Mouse (Mus musculus) liver, postnatal 0 days (tissue): Measurements from ENCODE around the gene Foxk1. TPM values are rescaled to one million over a fixed set of nuclear protein-coding genes. Genes with fewer than 3 reads are reported as not detected.

Source experiments
- ATAC-seq: fragments of 200-750 bp; cut with Nextera tagmentation; 2 replicates; pipeline ENCODE4 v1.8.0; 2017; ENCODE audit warnings: mild to moderate bottlenecking, moderate library complexity
- DNase-seq: peaks from one replicate; pipeline ENCODE4 v3.0.0-alpha.2; 2016
- H3K27ac ChIP-seq: fragments of 300-500 bp; sonication (generic); 2 replicates; pipeline ENCODE4 v1.5.1; 2014; ENCODE audit warnings: antibody characterized with exemption, moderate library complexity, mild to moderate bottlenecking, low read depth
- H3K27me3 ChIP-seq: fragments of 300-500 bp; sonication (generic); 2 replicates; pipeline ENCODE4 v1.6.1; 2014; ENCODE audit warnings: low read length, control low read depth, mixed read lengths; ENCODE audit not compliant: insufficient read depth
- H3K36me3 ChIP-seq: fragments of 300-500 bp; sonication (generic); replicated peaks from 2 replicates; pipeline ENCODE4 v1.6.1; 2014; ENCODE audit warnings: mild to moderate bottlenecking, control low read depth, low read length, moderate library complexity, mixed read lengths; ENCODE audit not compliant: insufficient read depth
- H3K4me1 ChIP-seq: fragments of 300-500 bp; sonication (generic); 2 replicates; pipeline ENCODE4 v1.6.1; 2014; ENCODE audit warnings: antibody characterized with exemption, mild to moderate bottlenecking, control low read depth; ENCODE audit not compliant: insufficient read depth
- H3K4me2 ChIP-seq: fragments of 300-500 bp; sonication (generic); 2 replicates; pipeline ENCODE4 v1.6.1; 2014; ENCODE audit warnings: low read depth, mild to moderate bottlenecking, low read length, moderate library complexity, mixed read lengths
- H3K4me3 ChIP-seq: fragments of 300-500 bp; sonication (generic); 2 replicates; pipeline ENCODE4 v1.5.1; 2014; ENCODE audit warnings: low read depth, low read length
- H3K9ac ChIP-seq: fragments of 300-500 bp; sonication (generic); replicated peaks from 2 replicates; pipeline ENCODE4 v1.6.1; 2014; ENCODE audit warnings: mild to moderate bottlenecking, moderate library complexity
- H3K9me3 ChIP-seq: fragments of 300-500 bp; sonication (generic); 2 replicates; pipeline ENCODE4 v1.6.1; 2016; ENCODE audit warnings: mild to moderate bottlenecking, control low read depth, low read length, mixed read lengths
- CTCF ChIP-seq: sonication (generic); IDR thresholded peaks from 2 replicates; pipeline ENCODE4 v1.5.1; 2016; ENCODE audit warnings: antibody characterized with exemption, low read depth
- EP300 ChIP-seq: IDR thresholded peaks from 2 replicates; pipeline ENCODE4 v1.6.1; 2016; ENCODE audit warnings: antibody characterized with exemption, low read depth, mild to moderate bottlenecking
- WGBS: fragments of 180-500 bp; shearing (Covaris S2); extraction: QIAGEN DNeasy Blood & Tissue Kit; methylation state at CpG from one replicate; pipeline ENCODE4 v1.1.7; 2014; ENCODE audit not compliant: insufficient replicate concordance; 5-methylcytosine and 5-hydroxymethylcytosine counted together
- polyA plus RNA-seq: library from polyadenylated mRNA; unstranded; fragments of >200 nt; fragmentation: Nextera tagmentation; extraction: Ambion mirVana; gene quantifications from 2 replicates; pipeline ENCODE4 v1.2.1, GENCODE M21; 2015

Foxk1 gene
- polyA plus RNA-seq, 1 experiment from 2014 or later: 1.7 TPM

DNA sequence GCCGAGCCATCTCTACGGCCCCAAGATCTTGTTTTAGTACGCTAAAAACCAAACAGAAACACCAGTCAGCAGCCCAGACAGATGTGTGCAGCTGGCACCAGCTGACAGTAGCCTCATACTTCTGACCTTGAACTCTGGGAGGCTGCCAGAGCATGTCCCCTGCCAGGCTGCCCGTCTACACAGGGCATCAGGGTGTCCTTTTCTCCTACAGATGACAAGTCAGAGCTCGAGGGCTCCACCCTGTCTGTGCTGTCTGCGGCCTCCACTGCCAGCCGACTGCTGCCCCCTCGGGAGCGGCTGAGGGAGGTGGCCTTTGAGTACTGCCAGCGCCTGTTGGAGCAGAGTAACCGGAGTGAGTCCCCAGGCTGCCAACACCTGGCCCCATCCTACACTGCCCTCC, 68.5 kb downstream of the Foxk1 start:
- TF ChIP-seq CTCF (no peak), EP300 (no peak)
- ATAC-seq (no peak), DNase-seq (no peak)
- Histone ChIP-seq H3K36me3 (peaks cover 26% of the 10 kb centered on the region), H3K9me3 (no peaks in the 10 kb centered on the region), H3K4me2 (no peak overlapping the region), H3K4me3 (no peak overlapping the region), H3K9ac (no peak overlapping the region), H3K27me3 (no peaks in the 10 kb centered on the region), H3K27ac (no peak overlapping the region), H3K4me1 (peaks cover 5% of the 10 kb centered on the region)
- WGBS: 90% methylated on average over 11 of the region's 11 CpGs

DNA sequence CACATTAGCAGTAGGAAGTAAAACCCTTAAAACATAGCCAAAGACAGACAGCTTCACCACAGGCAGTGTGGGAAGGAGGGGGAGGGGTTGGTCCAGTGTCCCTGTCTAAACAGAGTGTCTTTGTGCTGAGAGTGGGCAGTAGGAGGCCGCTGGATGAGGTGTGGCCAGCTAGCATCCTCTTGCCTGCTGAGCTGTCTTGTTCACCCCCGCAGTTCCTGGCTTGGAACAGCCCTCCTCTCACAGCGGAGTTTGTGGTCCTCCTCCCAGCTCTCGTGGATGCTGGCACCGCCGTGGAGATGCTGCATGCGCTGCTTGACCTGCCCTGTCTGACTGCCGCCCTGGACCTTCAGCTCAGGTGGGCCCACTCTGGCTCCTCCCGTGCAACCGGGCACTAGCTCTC, 72.4 kb downstream of the Foxk1 start:
- no peak for ATAC-seq
- H3K4me2 ChIP-seq: no peak overlapping the region
- H3K27me3 ChIP-seq: no peaks in the 10 kb centered on the region
- H3K4me1 ChIP-seq: no peaks in the 10 kb centered on the region
- DNase-seq: no peak
- peaks cover 22% of the 10 kb centered on the region for H3K36me3 ChIP-seq
- H3K9me3 ChIP-seq: no peaks in the 10 kb centered on the region
- no peak overlapping the region for H3K9ac ChIP-seq
- H3K27ac ChIP-seq: no peak overlapping the region
- TF ChIP-seq CTCF (no peak), EP300 (no peak)
- H3K4me3 ChIP-seq: no peak overlapping the region
- 86% methylated on average over 10 of the region's 10 CpGs for WGBS

DNA sequence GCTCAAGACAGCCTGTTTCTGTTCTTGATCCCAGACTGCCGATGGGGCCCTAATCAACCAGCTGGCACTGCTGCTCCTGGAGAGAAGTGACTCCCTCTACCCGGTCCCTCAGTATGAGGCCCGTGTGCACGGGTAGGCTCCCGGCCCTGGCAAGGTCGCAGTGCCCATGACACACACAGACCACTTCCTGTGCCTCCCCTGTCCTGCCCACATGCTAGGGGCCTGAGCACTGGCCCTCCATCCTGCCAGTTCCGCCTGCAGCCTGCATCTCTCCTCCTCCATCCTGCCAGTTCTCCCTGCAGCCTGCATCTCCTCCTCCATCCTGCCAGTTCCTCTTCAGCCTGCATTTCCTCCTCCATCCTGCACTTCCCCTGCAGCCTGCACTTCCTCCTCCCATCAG, 74.4 kb downstream of the Foxk1 start:
- Histone ChIP-seq H3K4me1 (no peaks in the 10 kb centered on the region), H3K4me3 (no peak overlapping the region), H3K9me3 (no peaks in the 10 kb centered on the region), H3K27ac (no peak overlapping the region), H3K36me3 (peaks cover 10% of the 10 kb centered on the region), H3K9ac (no peak overlapping the region), H3K27me3 (no peaks in the 10 kb centered on the region), H3K4me2 (no peak overlapping the region)
- ATAC-seq (no peak), DNase-seq (no peak)
- 55% methylated on average over 4 of the region's 7 CpGs for WGBS
- TF ChIP-seq EP300 (no peak), CTCF (no peak)

DNA sequence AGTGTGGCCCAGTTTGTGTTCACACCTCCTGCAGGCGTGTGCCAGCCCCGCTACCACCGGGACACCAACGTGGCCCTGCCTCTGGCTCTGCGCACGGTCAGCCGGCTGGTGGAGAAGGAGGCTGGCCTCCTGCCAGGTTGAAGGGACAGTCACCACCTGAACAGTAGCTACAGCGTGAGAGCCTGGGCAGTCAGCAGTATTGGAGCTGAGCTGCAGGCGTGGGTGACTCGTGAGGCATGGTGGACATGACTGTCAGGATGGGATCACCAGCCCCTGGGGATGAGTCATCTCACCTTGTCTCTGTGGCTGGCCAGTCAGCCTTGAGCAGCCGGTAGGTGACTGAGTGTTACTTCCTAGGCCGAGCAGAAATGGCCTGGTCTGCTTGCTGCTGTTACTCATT, 76.0 kb downstream of the Foxk1 start:
- no peak overlapping the region for H3K27ac ChIP-seq
- no peaks in the 10 kb centered on the region for H3K4me1 ChIP-seq
- 77% methylated on average over 12 of the region's 12 CpGs for WGBS
- no peak for DNase-seq
- no peak for TF ChIP-seq CTCF
- TF ChIP-seq EP300: no peak
- H3K4me3 ChIP-seq: no peak overlapping the region
- no peaks in the 10 kb centered on the region for H3K9me3 ChIP-seq
- H3K36me3 ChIP-seq: peaks cover 7% of the 10 kb centered on the region
- no peak for ATAC-seq
- H3K27me3 ChIP-seq: no peaks in the 10 kb centered on the region
- H3K9ac ChIP-seq: no peak overlapping the region
- no peak overlapping the region for H3K4me2 ChIP-seq

DNA sequence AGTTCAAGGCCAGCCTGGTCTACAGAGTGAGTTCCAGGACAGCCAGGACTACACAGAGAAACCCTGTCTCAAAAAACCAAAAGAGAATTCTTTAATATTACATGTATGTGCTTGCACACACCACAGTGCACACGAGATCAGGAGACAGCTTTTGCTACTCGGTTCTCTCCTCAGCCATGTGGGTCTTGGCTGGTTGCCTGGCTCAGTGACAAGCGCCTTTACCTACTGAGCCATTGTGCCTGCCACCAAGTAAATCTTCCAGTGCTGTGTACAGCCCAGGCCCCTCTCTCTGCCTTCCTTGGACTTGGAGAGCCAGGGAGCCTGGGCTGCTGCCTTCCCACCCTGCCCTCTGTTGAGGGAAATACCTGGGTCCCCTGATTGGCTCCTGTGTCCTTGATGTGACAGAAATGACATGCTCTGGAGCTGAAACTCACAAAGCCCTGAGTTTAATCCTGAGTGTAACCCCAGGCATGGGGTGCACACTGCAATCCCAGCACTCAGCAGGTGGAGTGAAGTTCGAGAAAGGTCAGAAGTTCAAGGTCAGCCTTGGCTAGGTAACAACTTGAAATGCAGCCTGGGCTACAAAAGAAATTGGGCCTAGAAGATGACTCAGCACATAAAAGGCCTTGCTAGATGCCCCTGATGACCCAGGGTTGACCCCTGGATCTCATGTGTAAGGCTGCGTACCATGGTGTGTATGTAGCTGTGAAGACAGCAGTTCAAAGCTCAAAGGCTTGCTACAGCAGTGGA, 76.7 kb downstream of the Foxk1 start:
- no peak overlapping the region for H3K4me2 ChIP-seq
- WGBS: 78% methylated on average over 5 of the region's 5 CpGs
- ATAC-seq (no peak), DNase-seq (no peak)
- no peak overlapping the region for H3K9ac ChIP-seq
- H3K4me3 ChIP-seq: no peak overlapping the region
- H3K36me3 ChIP-seq: peaks cover 6% of the 10 kb centered on the region
- TF ChIP-seq EP300: no peak
- TF ChIP-seq CTCF: no peak
- H3K9me3 ChIP-seq: no peaks in the 10 kb centered on the region
- H3K4me1 ChIP-seq: no peaks in the 10 kb centered on the region
- no peaks in the 10 kb centered on the region for H3K27me3 ChIP-seq
- no peak overlapping the region for H3K27ac ChIP-seq

DNA sequence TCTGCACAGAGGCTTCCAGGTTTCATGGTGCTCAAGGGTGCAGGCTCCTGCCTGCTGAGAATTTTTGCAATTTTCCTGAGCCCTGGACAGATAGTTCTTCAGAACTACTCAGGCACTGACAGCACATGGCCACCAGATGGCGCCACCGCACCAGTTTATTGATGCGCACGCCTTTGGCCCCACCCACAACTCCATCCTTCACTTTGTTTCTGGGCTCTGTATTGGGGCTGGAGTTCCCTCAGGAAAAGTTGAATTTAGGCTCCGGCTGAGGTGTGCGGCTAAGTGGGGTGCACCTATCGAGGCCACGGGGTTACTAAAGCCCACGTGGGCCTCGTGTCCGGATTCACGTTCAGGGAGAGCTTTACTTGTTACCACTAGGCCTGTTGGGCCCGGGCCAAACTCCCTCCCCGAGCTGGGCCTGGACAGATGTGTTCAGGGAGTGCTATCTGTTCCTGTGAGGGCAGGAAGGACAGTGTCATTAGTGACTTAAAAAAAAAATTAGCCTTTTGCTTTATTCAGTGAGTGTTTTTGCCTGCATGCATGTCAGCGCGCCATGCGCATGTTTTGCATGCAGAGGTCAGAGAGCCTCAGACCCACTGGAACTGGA, 77.6 kb downstream of the Foxk1 start:
- Histone ChIP-seq H3K27me3 (no peaks in the 10 kb centered on the region), H3K4me1 (no peaks in the 10 kb centered on the region), H3K4me3 (no peak overlapping the region), H3K36me3 (peaks cover 6% of the 10 kb centered on the region), H3K9ac (no peak overlapping the region), H3K27ac (no peak overlapping the region), H3K9me3 (no peaks in the 10 kb centered on the region), H3K4me2 (peak overlapping the region; percentile 31)
- WGBS: 37% methylated on average over 17 of the region's 17 CpGs
- peak; percentile 85 for DNase-seq
- TF ChIP-seq EP300: no peak
- peak; percentile 94 for TF ChIP-seq CTCF
- ATAC-seq: peak; percentile 64
